Mouse (Mus musculus) brain, embryonic 14.5 days (tissue): ENCODE measurements at regions not wholly inside any gene's neighbourhood (a gene's known extent, or its start where the extent isn't known, plus 50 kb on each side); places are given as distances from the start of the nearest gene placed in this dataset.

Source experiments
- DNase-seq: peaks from one replicate; pipeline ENCODE4 v3.0.0-alpha.2; 2011; ENCODE audit warnings: low read depth
- CTCF ChIP-seq: fragments of 200-500 bp; IDR thresholded peaks from 2 replicates; pipeline ENCODE4 v1.5.1; 2012; ENCODE audit warnings: inconsistent platforms, mild to moderate bottlenecking, moderate library complexity, borderline replicate concordance; ENCODE audit not compliant: insufficient read depth, insufficient read length; ENCODE audit errors: extremely low read depth
- POLR2A ChIP-seq: fragments of 200-500 bp; IDR thresholded peaks from 2 replicates; pipeline ENCODE4 v1.6.1; 2012; ENCODE audit warnings: mild to moderate bottlenecking, inconsistent platforms, borderline replicate concordance; ENCODE audit not compliant: poor library complexity, insufficient read depth, insufficient read length, severe bottlenecking; ENCODE audit errors: extremely low read depth

GRCm38 (mm10) chr8:26886783-26887486 is 90.2 kb upstream of the Zfp703 start:
- DNase-seq, result no peak
- TF ChIP-seq POLR2A (no peak), CTCF (no peak)

- TF ChIP-seq POLR2A (no peak), CTCF (no peak)
- no peak for DNase-seq
Observed at GRCm38 (mm10) chr8:26887551-26887950, 89.6 kb upstream of the Zfp703 start.

GRCm38 (mm10) chr8:26888050-26888449 is 89.1 kb upstream of the Zfp703 start:
- DNase-seq, result no peak
- TF ChIP-seq POLR2A, result no peak
- TF ChIP-seq CTCF, result no peak

GRCm38 (mm10) chr8:26891881-26892280 is 85.2 kb upstream of the Zfp703 start:
- TF ChIP-seq CTCF, result no peak
- TF ChIP-seq POLR2A, result no peak
- peak; percentile 60 for DNase-seq

- no peak for TF ChIP-seq POLR2A
- TF ChIP-seq CTCF, result no peak
- no peak for DNase-seq
Observed at GRCm38 (mm10) chr8:26892380-26892779, 84.7 kb upstream of the Zfp703 start.

GRCm38 (mm10) chr8:26895867-26896266 is 81.3 kb upstream of the Zfp703 start:
- DNase-seq, result no peak
- no peak for TF ChIP-seq POLR2A
- TF ChIP-seq CTCF, result no peak

GRCm38 (mm10) chr8:26903289-26903688 is 73.8 kb upstream of the Zfp703 start:
- no peak for DNase-seq
- TF ChIP-seq CTCF (no peak), POLR2A (no peak)

- no peak for TF ChIP-seq POLR2A
- TF ChIP-seq CTCF, result no peak
- DNase-seq, result no peak
Observed at GRCm38 (mm10) chr8:26906257-26906656, 70.9 kb upstream of the Zfp703 start.

GRCm38 (mm10) chr8:26907347-26908170 is 69.6 kb upstream of the Zfp703 start:
- TF ChIP-seq POLR2A (no peak), CTCF (no peak)
- DNase-seq, result no peak

GRCm38 (mm10) chr8:26910186-26910585 is 66.9 kb upstream of the Zfp703 start:
- DNase-seq, result no peak
- TF ChIP-seq CTCF (no peak), POLR2A (no peak)

- TF ChIP-seq CTCF, result no peak
- TF ChIP-seq POLR2A, result no peak
- DNase-seq, result no peak
Observed at GRCm38 (mm10) chr8:26913562-26914529, 63.3 kb upstream of the Zfp703 start.

- no peak for TF ChIP-seq CTCF
Observed at GRCm38 (mm10) chr8:26915731-26916130, 61.4 kb upstream of the Zfp703 start.

More at GRCm38 (mm10) chr8:26915731-26916130, 61.4 kb upstream of the Zfp703 start:
- no peak for DNase-seq
